Mouse (Mus musculus) liver, postnatal 0 days (tissue): ENCODE data around the gene Ash1l.

ENCODE experiments used
- CTCF ChIP-seq: sonication (generic); IDR thresholded peaks from 2 replicates; pipeline ENCODE4 v1.5.1; 2016; ENCODE audit warnings: antibody characterized with exemption, low read depth
- EP300 ChIP-seq: IDR thresholded peaks from 2 replicates; pipeline ENCODE4 v1.6.1; 2016; ENCODE audit warnings: antibody characterized with exemption, low read depth, mild to moderate bottlenecking

- TF ChIP-seq EP300 (no peak), CTCF (no peak)
These were observed 51.1 kb downstream of the Ash1l start for GRCm38 (mm10) chr3:89001536-89001935.
